Mouse (Mus musculus) CH12.LX (cell line): ENCODE results near the gene Tnfrsf12a.

ENCODE experiments used
- CTCF ChIP-seq, 2 experiments: IDR thresholded peaks in 1 of 2; conservative IDR thresholded peaks in 1 of 2; 2 replicates each; pipeline ENCODE4 v1.5.1; 2011 to 2012; ENCODE audit warnings: low read depth in 2 of 2, low read length in 2 of 2, improper control_type of control experiment in 1 of 2, inconsistent platforms in 1 of 2, mild to moderate bottlenecking in 1 of 2, moderate library complexity in 1 of 2
- E2F4 ChIP-seq: IDR thresholded peaks from 2 replicates; pipeline ENCODE4 v1.6.1; 2011; ENCODE audit warnings: low read depth, low read length, improper control_type of control experiment; ENCODE audit not compliant: insufficient replicate concordance
- EP300 ChIP-seq: IDR thresholded peaks from 2 replicates; pipeline ENCODE4 v1.6.1; 2011; ENCODE audit warnings: low read length, improper control_type of control experiment
- HCFC1 ChIP-seq: IDR thresholded peaks from 2 replicates; pipeline ENCODE4 v1.6.1; 2012; ENCODE audit warnings: low read depth, mild to moderate bottlenecking, inconsistent platforms, low read length, improper control_type of control experiment
- PAX5 ChIP-seq: IDR thresholded peaks from 2 replicates; pipeline ENCODE4 v1.6.1; 2012; ENCODE audit warnings: low read length, inconsistent platforms, mixed read lengths
- POLR2A ChIP-seq: IDR thresholded peaks from 2 replicates; pipeline ENCODE4 v1.6.1; 2011; ENCODE audit warnings: low read depth, mild to moderate bottlenecking, improper control_type of control experiment, low read length
- RAD21 ChIP-seq: IDR thresholded peaks from 2 replicates; pipeline ENCODE4 v1.6.1; 2011; ENCODE audit warnings: low read depth, mild to moderate bottlenecking, low read length, improper control_type of control experiment, moderate library complexity
- SMC3 ChIP-seq: IDR thresholded peaks from 2 replicates; pipeline ENCODE4 v1.6.1; 2011; ENCODE audit warnings: low read depth, low read length, improper control_type of control experiment
- TBP ChIP-seq: conservative IDR thresholded peaks from 2 replicates; pipeline ENCODE4 v1.6.1; 2011; ENCODE audit warnings: low read depth, low read length, improper control_type of control experiment
- TCF12 ChIP-seq: IDR thresholded peaks from 2 replicates; pipeline ENCODE4 v1.6.1; 2014; ENCODE audit warnings: low read depth, mild to moderate bottlenecking, inconsistent platforms, low read length, improper control_type of control experiment
- USF1 ChIP-seq: IDR thresholded peaks from 2 replicates; pipeline ENCODE4 v1.6.1; 2014; ENCODE audit warnings: low read depth, mild to moderate bottlenecking, inconsistent platforms, low read length, improper control_type of control experiment
- ZKSCAN1 ChIP-seq: IDR thresholded peaks from 2 replicates; pipeline ENCODE4 v1.6.1; 2012; ENCODE audit warnings: low read depth, inconsistent platforms, low read length, improper control_type of control experiment, borderline replicate concordance
- ZNF384 ChIP-seq: IDR thresholded peaks from 2 replicates; pipeline ENCODE4 v1.6.1; 2012; ENCODE audit warnings: low read depth, low read length, improper control_type of control experiment, inconsistent platforms

DNA sequence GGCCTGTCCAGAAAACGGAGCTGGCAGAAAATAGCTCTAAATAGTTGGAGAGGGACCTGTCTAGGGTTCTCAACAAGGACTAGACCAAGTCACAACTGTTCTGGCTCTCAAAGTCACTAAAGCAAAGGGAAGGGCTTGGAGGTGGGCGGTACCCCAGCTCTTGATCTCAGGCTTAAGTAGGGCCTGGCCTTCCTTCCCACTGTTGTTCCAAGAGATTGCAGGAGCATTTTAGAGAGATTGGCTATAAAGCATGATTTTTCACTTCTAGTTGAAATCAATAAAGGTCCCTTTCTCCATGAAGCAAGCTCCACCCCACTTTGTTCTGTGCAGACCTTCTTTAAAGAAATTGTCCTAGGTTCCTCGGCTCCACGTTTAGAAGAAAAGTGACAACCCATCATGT is 48.2 kb upstream of the Tnfrsf12a start:
- no peak for TF ChIP-seq CTCF (conservative IDR thresholded peaks at IDR 0.05 in 1 of 2, IDR thresholded peaks at IDR 0.05 in 1 of 2; ENCODE audit: low read depth in 2 of 2, low read length in 2 of 2)
- no peak for TF ChIP-seq EP300
- no peak for TF ChIP-seq E2F4
- no peak for TF ChIP-seq TCF12
- TF ChIP-seq USF1: no peak
- TF ChIP-seq POLR2A: no peak
- no peak for TF ChIP-seq TBP
- no peak for TF ChIP-seq RAD21
- TF ChIP-seq ZNF384: no peak
- no peak for TF ChIP-seq PAX5
- no peak for TF ChIP-seq ZKSCAN1
- no peak for TF ChIP-seq SMC3
- TF ChIP-seq HCFC1: no peak
